Mouse (Mus musculus) hindbrain, embryonic 13.5 days (tissue): ENCODE data around the gene Taf3. TPM values are rescaled to one million over a fixed set of nuclear protein-coding genes. Genes with fewer than 3 reads are reported as not detected.
A peak's percentile ranks its signal among the peaks of the same experiment; 100 is the strongest.

Experiments used
- ATAC-seq: fragments of 200-750 bp; cut with Nextera tagmentation; 2 replicates; pipeline ENCODE4 v1.8.0; 2017; ENCODE audit warnings: moderate TSS enrichment; ENCODE audit not compliant: low FRiP score
- H3K27ac ChIP-seq: fragments of 300-500 bp; sonication (generic); 2 replicates; pipeline ENCODE4 v1.5.1; 2015; ENCODE audit warnings: inconsistent platforms, mild to moderate bottlenecking, moderate library complexity
- H3K27me3 ChIP-seq: fragments of 300-500 bp; sonication (generic); 2 replicates; pipeline ENCODE4 v1.6.1; 2015; ENCODE audit warnings: mild to moderate bottlenecking, inconsistent platforms
- H3K36me3 ChIP-seq: fragments of 300-500 bp; sonication (generic); 2 replicates; pipeline ENCODE4 v1.6.1; 2015; ENCODE audit warnings: mild to moderate bottlenecking, inconsistent platforms
- H3K4me1 ChIP-seq: fragments of 300-500 bp; sonication (generic); replicated peaks from 2 replicates; pipeline ENCODE4 v1.6.1; 2015; ENCODE audit warnings: inconsistent platforms
- H3K4me2 ChIP-seq: fragments of 300-500 bp; sonication (generic); 2 replicates; pipeline ENCODE4 v1.6.1; 2015; ENCODE audit warnings: inconsistent platforms, mild to moderate bottlenecking, moderate library complexity
- H3K4me3 ChIP-seq: fragments of 300-500 bp; sonication (generic); 2 replicates; pipeline ENCODE4 v1.5.1; 2015; ENCODE audit warnings: mild to moderate bottlenecking, inconsistent platforms
- H3K9ac ChIP-seq: fragments of 300-500 bp; sonication (generic); 2 replicates; pipeline ENCODE4 v1.6.1; 2015; ENCODE audit warnings: mild to moderate bottlenecking, inconsistent platforms
- H3K9me3 ChIP-seq: fragments of 300-500 bp; sonication (generic); 2 replicates; pipeline ENCODE4 v1.6.1; 2016; ENCODE audit warnings: inconsistent platforms
- WGBS: fragments of 180-500 bp; shearing (Covaris S2); methylation state at CpG from one replicate; pipeline ENCODE4 v1.1.7; 2015; 5-methylcytosine and 5-hydroxymethylcytosine counted together
- polyA plus RNA-seq: library from polyadenylated mRNA; unstranded; fragments of >200 nt; fragmentation: Nextera tagmentation; extraction: Ambion mirVana; gene quantifications from 2 replicates; pipeline ENCODE4 v1.2.1, GENCODE M21; 2015

Taf3 gene
- polyA plus RNA-seq, 1 experiment from 2014 or later, result 15.0 TPM

- H3K9ac ChIP-seq, result no peak overlapping the region
- no peak overlapping the region for H3K4me3 ChIP-seq
- no peaks in the 10 kb centered on the region for H3K9me3 ChIP-seq
- no peak overlapping the region for H3K27ac ChIP-seq
- no peaks in the 10 kb centered on the region for H3K36me3 ChIP-seq
- no peaks in the 10 kb centered on the region for H3K27me3 ChIP-seq
- ATAC-seq, result no peak
- no peak overlapping the region for H3K4me2 ChIP-seq
- WGBS, result 96% methylated on average over 3 of the region's 3 CpGs
- H3K4me1 ChIP-seq, result peaks cover 3% of the 10 kb centered on the region; the same call in 1 of the 2 replicates
These were observed 77.8 kb downstream of the Taf3 start for GRCm38 (mm10) chr2:9970579-9970978.

GRCm38 (mm10) chr2:9970178-9970577 lies 78.2 kb downstream of the Taf3 start:
- Histone ChIP-seq H3K9ac (no peak overlapping the region), H3K36me3 (no peaks in the 10 kb centered on the region), H3K4me2 (no peak overlapping the region), H3K4me3 (no peak overlapping the region), H3K27ac (no peak overlapping the region), H3K27me3 (no peaks in the 10 kb centered on the region), H3K4me1 (peaks cover 3% of the 10 kb centered on the region; the same call in 1 of the 2 replicates), H3K9me3 (no peaks in the 10 kb centered on the region)
- no peak for ATAC-seq
- WGBS, result 85% methylated on average over 4 of the region's 4 CpGs

- ATAC-seq, result no peak
- H3K36me3 ChIP-seq, result no peaks in the 10 kb centered on the region
- 92% methylated on average over 5 of the region's 5 CpGs for WGBS
These were observed 78.7 kb downstream of the Taf3 start for GRCm38 (mm10) chr2:9969734-9970133.

GRCm38 (mm10) chr2:9966634-9967033 lies 81.8 kb downstream of the Taf3 start:
- peaks cover 6% of the 10 kb centered on the region for H3K4me1 ChIP-seq
- H3K9me3 ChIP-seq, result no peaks in the 10 kb centered on the region
- H3K27ac ChIP-seq, result no peak overlapping the region
- H3K27me3 ChIP-seq, result no peaks in the 10 kb centered on the region
- no peak overlapping the region for H3K4me2 ChIP-seq
- no peaks in the 10 kb centered on the region for H3K36me3 ChIP-seq
- no peak for ATAC-seq
- H3K9ac ChIP-seq, result no peak overlapping the region
- WGBS, result 87% methylated on average over 1 of the region's 1 CpGs
- H3K4me3 ChIP-seq, result no peak overlapping the region

More at GRCm38 (mm10) chr2:9969734-9970133, 78.7 kb downstream of the Taf3 start:
- no peak overlapping the region for H3K9ac ChIP-seq
- no peaks in the 10 kb centered on the region for H3K27me3 ChIP-seq
- H3K4me3 ChIP-seq, result no peak overlapping the region
- H3K9me3 ChIP-seq, result no peaks in the 10 kb centered on the region
- no peak overlapping the region for H3K27ac ChIP-seq
- no peak overlapping the region for H3K4me2 ChIP-seq
- H3K4me1 ChIP-seq, result peaks cover 3% of the 10 kb centered on the region; the same call in 1 of the 2 replicates

GRCm38 (mm10) chr2:9965608-9966007 lies 82.8 kb downstream of the Taf3 start:
- Histone ChIP-seq H3K4me3 (no peak overlapping the region), H3K27ac (no peak overlapping the region), H3K9ac (no peak overlapping the region), H3K9me3 (no peaks in the 10 kb centered on the region), H3K27me3 (no peaks in the 10 kb centered on the region), H3K4me1 (peaks cover 9% of the 10 kb centered on the region), H3K36me3 (no peaks in the 10 kb centered on the region), H3K4me2 (no peak overlapping the region)
- WGBS, result 81% methylated on average over 1 of the region's 1 CpGs
- ATAC-seq, result no peak

GRCm38 (mm10) chr2:9962871-9963270 lies 85.5 kb downstream of the Taf3 start:
- Histone ChIP-seq H3K4me1 (peaks cover 21% of the 10 kb centered on the region), H3K9ac (no peak overlapping the region), H3K9me3 (no peaks in the 10 kb centered on the region), H3K27me3 (no peaks in the 10 kb centered on the region), H3K36me3 (no peaks in the 10 kb centered on the region), H3K4me3 (no peak overlapping the region), H3K27ac (no peak overlapping the region), H3K4me2 (no peak overlapping the region)
- no peak for ATAC-seq

- Histone ChIP-seq H3K4me2 (no peak overlapping the region), H3K4me3 (no peak overlapping the region), H3K27me3 (no peaks in the 10 kb centered on the region), H3K9ac (no peak overlapping the region), H3K27ac (no peak overlapping the region), H3K4me1 (peaks cover 28% of the 10 kb centered on the region), H3K36me3 (no peaks in the 10 kb centered on the region), H3K9me3 (no peaks in the 10 kb centered on the region)
- 59% methylated on average over 3 of the region's 3 CpGs for WGBS
- no peak for ATAC-seq
These were observed 86.7 kb downstream of the Taf3 start for GRCm38 (mm10) chr2:9961708-9962107.

- Histone ChIP-seq H3K4me3 (no peak overlapping the region), H3K9ac (no peak overlapping the region), H3K27ac (no peak overlapping the region), H3K4me2 (no peak overlapping the region), H3K27me3 (no peaks in the 10 kb centered on the region), H3K9me3 (no peaks in the 10 kb centered on the region), H3K4me1 (peaks cover 36% of the 10 kb centered on the region), H3K36me3 (no peaks in the 10 kb centered on the region)
- ATAC-seq, result peak; percentile 60
- 53% methylated on average over 6 of the region's 6 CpGs for WGBS
These were observed 90.4 kb downstream of the Taf3 start for GRCm38 (mm10) chr2:9958011-9958410.

- H3K4me1 ChIP-seq, result peaks cover 30% of the 10 kb centered on the region
- H3K27ac ChIP-seq, result no peak overlapping the region
- H3K9me3 ChIP-seq, result no peaks in the 10 kb centered on the region
- 78% methylated on average over 2 of the region's 2 CpGs for WGBS
- H3K9ac ChIP-seq, result no peak overlapping the region
- H3K27me3 ChIP-seq, result no peaks in the 10 kb centered on the region
- ATAC-seq, result no peak
- H3K4me2 ChIP-seq, result no peak overlapping the region
- H3K36me3 ChIP-seq, result peaks cover 13% of the 10 kb centered on the region
- no peak overlapping the region for H3K4me3 ChIP-seq
These were observed 91.8 kb downstream of the Taf3 start for GRCm38 (mm10) chr2:9956546-9956945.

GRCm38 (mm10) chr2:9955576-9956535 lies 92.5 kb downstream of the Taf3 start:
- 53% methylated on average over 9 of the region's 9 CpGs for WGBS
- ATAC-seq, result no peak
- H3K36me3 ChIP-seq, result peaks cover 14% of the 10 kb centered on the region
- H3K27me3 ChIP-seq, result no peaks in the 10 kb centered on the region
- H3K9me3 ChIP-seq, result no peaks in the 10 kb centered on the region
- H3K4me2 ChIP-seq, result no peak overlapping the region
- H3K4me3 ChIP-seq, result no peak overlapping the region
- peaks cover 27% of the 10 kb centered on the region for H3K4me1 ChIP-seq
- no peak overlapping the region for H3K9ac ChIP-seq
- peak overlapping the region; percentile 23; the same call in 1 of the 2 replicates for H3K27ac ChIP-seq

GRCm38 (mm10) chr2:9946739-9947138 lies 101.7 kb downstream of the Taf3 start:
- no peak overlapping the region for H3K4me3 ChIP-seq
- 80% methylated on average over 3 of the region's 3 CpGs for whole genome bisulfite sequencing
- H3K4me1 ChIP-seq, result no peaks in the 10 kb centered on the region
- H3K36me3 ChIP-seq, result peaks cover 9% of the 10 kb centered on the region
- H3K27me3 ChIP-seq, result no peaks in the 10 kb centered on the region
- no peak for ATAC-seq
- no peaks in the 10 kb centered on the region for H3K9me3 ChIP-seq
- H3K4me2 ChIP-seq, result no peak overlapping the region
- no peak overlapping the region for H3K9ac ChIP-seq
- H3K27ac ChIP-seq, result no peak overlapping the region

- Histone ChIP-seq H3K36me3 (peaks cover 5% of the 10 kb centered on the region; the same call in 1 of the 2 replicates), H3K27ac (no peak overlapping the region), H3K9ac (no peak overlapping the region), H3K4me2 (no peak overlapping the region), H3K4me1 (no peaks in the 10 kb centered on the region), H3K9me3 (no peaks in the 10 kb centered on the region), H3K4me3 (no peak overlapping the region), H3K27me3 (no peaks in the 10 kb centered on the region)
- WGBS, result 82% methylated on average over 4 of the region's 4 CpGs
- no peak for ATAC-seq
These were observed 102.8 kb downstream of the Taf3 start for GRCm38 (mm10) chr2:9945611-9946010.

- no peak overlapping the region for H3K4me3 ChIP-seq
- no peak overlapping the region for H3K4me2 ChIP-seq
- H3K27me3 ChIP-seq, result no peaks in the 10 kb centered on the region
- no peak overlapping the region for H3K27ac ChIP-seq
- no peaks in the 10 kb centered on the region for H3K9me3 ChIP-seq
- 76% methylated on average over 1 of the region's 1 CpGs for WGBS
- no peak for ATAC-seq
- H3K4me1 ChIP-seq, result no peaks in the 10 kb centered on the region
- H3K36me3 ChIP-seq, result 0 out of 2 replicates have a peak, but pooled peaks cover 5% of the 10 kb centered on the region
- H3K9ac ChIP-seq, result no peak overlapping the region
These were observed 105.4 kb downstream of the Taf3 start for GRCm38 (mm10) chr2:9943011-9943410.
